Mouse (Mus musculus) lung, postnatal 14 days (tissue): ENCODE data around the gene Gm29110.
"Not testable (repeated sequence)": the region's sequence is repeated elsewhere in the genome, so short reads cannot be mapped to it uniquely, and the experiment has no call there.

Source experiments
- DNase-seq: peaks from one replicate; pipeline ENCODE4 v3.0.0; 2021

Gm29110 gene

DNA sequence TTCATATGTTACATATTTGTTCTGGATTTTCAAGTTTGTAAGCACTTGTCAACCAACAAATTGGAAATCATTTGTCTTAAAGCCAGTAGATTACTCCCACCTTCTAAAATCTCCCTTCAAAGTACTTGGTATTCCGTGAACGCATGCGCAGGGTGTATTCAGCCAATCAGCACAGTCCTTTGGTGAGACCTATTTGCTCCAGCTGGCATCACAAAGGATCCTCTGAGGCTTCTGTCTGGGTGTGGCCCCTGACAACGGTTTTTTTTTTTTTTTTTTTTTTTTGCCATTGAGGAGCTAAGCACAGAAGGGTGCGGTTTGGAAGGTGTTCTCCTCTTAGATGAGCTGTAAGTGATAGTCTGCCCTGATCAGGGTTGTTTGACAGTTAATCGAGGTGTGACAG lies at the start of gene Gm29110:
Gm29110 (plus strand) TSS at position 301 of the 400 bp plus-strand sequence.
- DNase-seq: not testable (repeated sequence)
